Comparison of ENCODE assay signal across 8 mouse cellular contexts in genomic region chr2:153778638-153779362, GRCm38 (mm10). TPM values are rescaled to one million over a fixed set of nuclear protein-coding genes. Genes with fewer than 3 reads are reported as not detected.
DNase-seq lines count a peak whose midpoint lies in the region; ATAC-seq and TF ChIP-seq lines count a peak whose summit lies in the region.

No protein-coding gene starts in this region.

- TF ChIP-seq POLR2A in ES-Bruce4 (IDR thresholded peaks at IDR 0.05; ENCODE audit: insufficient read depth, low read length): no peak
- 0 out of 2 replicates have a peak, but pooled peaks have one; percentile 30 for TF ChIP-seq POLR2A in thymus, adult 2 months (IDR thresholded peaks at IDR 0.05; ENCODE audit: control insufficient read depth, extremely low read depth, insufficient read depth, low read length, poor library complexity)

- peak; percentile 72 for DNase-seq in c-Kit-positive CD71-positive TER-119-positive erythroid progenitor cells, embryonic 14.5 days (ENCODE audit: low spot score)
- peak; percentile 57 for DNase-seq in forelimb bud, embryonic 11.5 days (ENCODE audit: low read depth, low spot score)
- peak; percentile 15 to 19 for DNase-seq in layer of hippocampus, adult 8-10 months (ENCODE audit: low spot score in 2 of 2)
- DNase-seq in ovary, adult 18-20 months (ENCODE audit: low spot score): peak; percentile 74
- peak; percentile 92 for DNase-seq in thymus, adult 2 months

- TF ChIP-seq CTCF in ES-Bruce4 (IDR thresholded peaks at IDR 0.05; ENCODE audit: low read depth, low read length): no peak
- TF ChIP-seq CTCF in thymus, adult 2 months (IDR thresholded peaks at IDR 0.05; ENCODE audit: borderline replicate concordance, control insufficient read depth, extremely low read depth, insufficient read depth, low read length, poor library complexity): no peak

- no peak overlapping the region for H3K27ac ChIP-seq in ES-Bruce4 (ENCODE audit: insufficient read depth, low read length)
- H3K27ac ChIP-seq in lung, embryonic 16.5 days (ENCODE audit: low read length): peak overlapping the region; percentile 50; the same call in 1 of the 2 replicates
- peak overlapping the region; percentile 97 for H3K27ac ChIP-seq in thymus, adult 2 months (ENCODE audit: control insufficient read depth, insufficient read depth, low read length)

- 9% methylated on average over 24 of the region's 24 CpGs for WGBS in lung, embryonic 16.5 days
- WGBS in thymus, adult 2 months: 11% methylated on average over 24 of the region's 24 CpGs

- no peak for TF ChIP-seq EP300 in ES-Bruce4 (IDR thresholded peaks at IDR 0.05; ENCODE audit: insufficient read depth, low read depth, low read length)

- peak; percentile 90 to 94 for ATAC-seq in hematopoietic stem cell, adult 5-6 weeks (replicated peaks in 1 of 2; ENCODE audit: insufficient read depth in 1 of 2, low FRiP score in 2 of 2, low TSS enrichment in 1 of 2, low read depth in 1 of 2, poor library complexity in 2 of 2, severe bottlenecking in 2 of 2)
- peak; percentile 97 for ATAC-seq in lung, embryonic 16.5 days (ENCODE audit: low read depth)

- H3K9me3 ChIP-seq in ES-Bruce4 (replicated peaks; ENCODE audit: control insufficient read depth, insufficient read depth, low read length, poor library complexity, severe bottlenecking): no peaks in the 10 kb centered on the region
- H3K9me3 ChIP-seq in lung, embryonic 16.5 days (ENCODE audit: control insufficient read depth, low read length): no peaks in the 10 kb centered on the region

- no peaks in the 10 kb centered on the region for H3K4me1 ChIP-seq in ES-Bruce4 (ENCODE audit: control insufficient read depth, insufficient read depth, low read length)
- H3K4me1 ChIP-seq in lung, embryonic 16.5 days (replicated peaks; ENCODE audit: control insufficient read depth, insufficient read depth, low read length): peaks cover 9% of the 10 kb centered on the region
- peaks cover 25% of the 10 kb centered on the region for H3K4me1 ChIP-seq in thymus, adult 2 months (replicated peaks; ENCODE audit: control insufficient read depth, insufficient read depth, low read length)

- H3K27me3 ChIP-seq in ES-Bruce4 (ENCODE audit: control insufficient read depth, insufficient read depth, low read length, poor library complexity, severe bottlenecking): no peaks in the 10 kb centered on the region
- no peaks in the 10 kb centered on the region for H3K27me3 ChIP-seq in lung, embryonic 16.5 days (ENCODE audit: control insufficient read depth, insufficient read depth, low read depth, low read length)
- H3K27me3 ChIP-seq in thymus, adult 2 months (ENCODE audit: control insufficient read depth, insufficient read depth, low read length): no peaks in the 10 kb centered on the region

- no peak overlapping the region for H3K9ac ChIP-seq in ES-Bruce4 (ENCODE audit: low read depth, poor library complexity, severe bottlenecking)
- peak overlapping the region; percentile 5 for H3K9ac ChIP-seq in lung, embryonic 16.5 days (ENCODE audit: low read length)

- peak overlapping the region; percentile 33 for H3K4me3 ChIP-seq in ES-Bruce4 (ENCODE audit: low read depth, low read length)
- H3K4me3 ChIP-seq in lung, embryonic 16.5 days (ENCODE audit: low read length): peak overlapping the region; percentile 45
- H3K4me3 ChIP-seq in thymus, adult 2 months (ENCODE audit: control insufficient read depth, insufficient read depth, low read length): peak overlapping the region; percentile 48

- H3K36me3 ChIP-seq in ES-Bruce4 (ENCODE audit: control insufficient read depth, insufficient read depth, low read length, poor library complexity, severe bottlenecking): no peaks in the 10 kb centered on the region
- no peaks in the 10 kb centered on the region for H3K36me3 ChIP-seq in lung, embryonic 16.5 days (ENCODE audit: control insufficient read depth, insufficient read depth, low read length)
- no peaks in the 10 kb centered on the region for H3K36me3 ChIP-seq in thymus, adult 2 months (ENCODE audit: control insufficient read depth, insufficient read depth, low read length)

- H3K4me2 ChIP-seq in lung, embryonic 16.5 days (ENCODE audit: low read depth, low read length): peak overlapping the region; percentile 74

RNA-seq across cellular contexts. Expression of gene Efcab8, which starts 0.9 kb away (rescaled TPM):
- polyA plus RNA-seq in ES-Bruce4 (2011; ENCODE audit: insufficient read depth, insufficient read length, low read depth, missing spikeins): 0.48 and 1.6 TPM in 2 replicates
- total RNA-seq in hematopoietic stem cell, adult 5-6 weeks (2017): 0.19 TPM in 1 of 2 replicates, not detected in the other
- total RNA-seq in layer of hippocampus, adult 8-10 months (2022): under 1 TPM; 0.14 to 0.61 (median 0.37) TPM
- not detected in 2 replicates for polyA plus RNA-seq in lung, embryonic 16.5 days (2015; fragmentation: Nextera tagmentation; extraction: Ambion mirVana)
- polyA plus RNA-seq in thymus, adult 2 months (2012; rRNA removed): 1.8 and 1.9 TPM in 2 replicates

RNA-seq across cellular contexts. Expression of gene Mapre1, which starts 37.7 kb away (rescaled TPM):
- 184 and 190 TPM in 2 replicates for polyA plus RNA-seq in ES-Bruce4 (2011; ENCODE audit: insufficient read depth, insufficient read length, low read depth, missing spikeins)
- total RNA-seq in hematopoietic stem cell, adult 5-6 weeks (2017): 134 and 210 TPM in 2 replicates
- total RNA-seq in layer of hippocampus, adult 8-10 months (2022): 10 to 100 TPM; 71.8 to 84.9 (median 76.6) TPM
- polyA plus RNA-seq in lung, embryonic 16.5 days (2015; fragmentation: Nextera tagmentation; extraction: Ambion mirVana): 235 and 255 TPM in 2 replicates
- polyA plus RNA-seq in thymus, adult 2 months (2012; rRNA removed): 14.6 and 15.5 TPM in 2 replicates

Comparison
In these comparisons a context has a peak if more than half of its experiments do, and no peak if none do; other contexts are left out.
1. DNase-seq: peak in every context shown above with its lines; median percentile 92 in thymus, adult 2 months; 74 in ovary, adult 18-20 months; 72 in c-Kit-positive CD71-positive TER-119-positive erythroid progenitor cells, embryonic 14.5 days; 57 in forelimb bud, embryonic 11.5 days; 17 in layer of hippocampus, adult 8-10 months.
2. RNA of gene Mapre1, which starts 37.7 kb away (polyA plus RNA-seq): 235 to 255 TPM in lung, embryonic 16.5 days and 184 to 190 TPM in ES-Bruce4; 14.6 to 15.5 TPM in thymus, adult 2 months; every median in the first group is over 10 times any median in the second.
3. Peak in every context shown above with its lines, with median percentiles within 50 percentile points of each other: H3K4me3 ChIP-seq.